Mouse (Mus musculus) spleen, postnatal 0 days (tissue): ENCODE data around the gene Ctsf. TPM values are rescaled to one million over a fixed set of nuclear protein-coding genes. Genes with fewer than 3 reads are reported as not detected.

Experiments used
- polyA plus RNA-seq: library from polyadenylated mRNA; unstranded; fragments of >200 nt; fragmentation: Nextera tagmentation; extraction: Ambion mirVana; gene quantifications from 2 replicates; pipeline ENCODE4 v1.2.1, GENCODE M21; 2015

The Ctsf gene
- 56.0 and 61.5 TPM in 2 replicates for polyA plus RNA-seq

GRCm38 (mm10) chr19:4854552-4855469 is at the start of gene Ctsf:
Gene Ctsf, plus strand, starts transcription at chr19:4855130.

GRCm38 (mm10) chr19:4811063-4811908 is 43.6 kb upstream of the Ctsf start, which contains the start of the genes Gm21992 and Rbm14:
Gene Gm21992, minus strand, starts transcription at chr19:4811612.
Gene Rbm14, minus strand, starts transcription at chr19:4811634.

GRCm38 (mm10) chr19:4839149-4839548 is 15.8 kb upstream of the Ctsf start, which contains the start of the genes Ccs and Ccdc87:
Gene Ccs, minus strand, starts transcription at chr19:4839332.
Gene Ccdc87, plus strand, starts transcription at chr19:4839366.

GRCm38 (mm10) chr19:4877785-4878184 is 22.9 kb downstream of the Ctsf start, which contains the start of gene Actn3:
Gene Actn3, minus strand, starts transcription at chr19:4877909.

GRCm38 (mm10) chr19:4878405-4879323 is 23.7 kb downstream of the Ctsf start, which contains the start of gene Zdhhc24:
Gene Zdhhc24, plus strand, starts transcription at chr19:4878668.

GRCm38 (mm10) chr19:4905979-4906794 is 51.3 kb downstream of the Ctsf start, which contains the start of gene Bbs1:
Gene Bbs1, minus strand, starts transcription at chr19:4906628.

Other genes starting within 250 kb of the Ctsf start
- gene Lrfn4, start 239.5 kb upstream of the Ctsf start, polyA plus RNA-seq = 0.70 and 0.93 TPM in 2 replicates
- 30.4 and 31.4 TPM in 2 replicates for gene Rce1, start 229.5 kb upstream of the Ctsf start, polyA plus RNA-seq
- 1.4 and 1.7 TPM in 2 replicates for gene Gm960, start 156.5 kb upstream of the Ctsf start, polyA plus RNA-seq
- 0.12 and 0.44 TPM in 2 replicates for gene Sptbn2, start 144.0 kb upstream of the Ctsf start, polyA plus RNA-seq
- 24.7 and 27.6 TPM in 2 replicates for gene Rbm4b, start 98.6 kb upstream of the Ctsf start, polyA plus RNA-seq
- 18.2 and 21.2 TPM in 2 replicates for gene Rbm4, start 61.2 kb upstream of the Ctsf start, polyA plus RNA-seq
- gene Gm21992, start 43.5 kb upstream of the Ctsf start, polyA plus RNA-seq = 15.6 and 16.1 TPM in 2 replicates
- gene Rbm14, start 43.5 kb upstream of the Ctsf start, polyA plus RNA-seq = 32.0 and 37.2 TPM in 2 replicates
- gene Ccs, start 15.8 kb upstream of the Ctsf start, polyA plus RNA-seq = 42.7 TPM in 2 replicates
- gene Ccdc87, start 15.8 kb upstream of the Ctsf start, polyA plus RNA-seq = not detected in 2 replicates
- 1.1 and 1.2 TPM in 2 replicates for gene Actn3, start 22.8 kb downstream of the Ctsf start, polyA plus RNA-seq
- 13.3 and 14.1 TPM in 2 replicates for gene Zdhhc24, start 23.5 kb downstream of the Ctsf start, polyA plus RNA-seq
- 1.1 and 1.3 TPM in 2 replicates for gene Bbs1, start 51.5 kb downstream of the Ctsf start, polyA plus RNA-seq
- 39.0 and 42.5 TPM in 2 replicates for gene Dpp3, start 73.2 kb downstream of the Ctsf start, polyA plus RNA-seq
- gene Peli3, start 88.0 kb downstream of the Ctsf start, polyA plus RNA-seq = 0.23 and 0.37 TPM in 2 replicates
- gene Mrpl11, start 107.0 kb downstream of the Ctsf start, polyA plus RNA-seq = 61.8 and 64.4 TPM in 2 replicates
- 0.04 TPM in 1 of 2 replicates, not detected in the other for gene Npas4, start 135.2 kb downstream of the Ctsf start, polyA plus RNA-seq
- gene Slc29a2, start 168.7 kb downstream of the Ctsf start, polyA plus RNA-seq = 2.0 and 2.2 TPM in 2 replicates
- 11.1 and 13.7 TPM in 2 replicates for gene B4gat1, start 183.7 kb downstream of the Ctsf start, polyA plus RNA-seq
- 0.15 and 0.46 TPM in 2 replicates for gene AC124502.3, start 183.8 kb downstream of the Ctsf start, polyA plus RNA-seq
- 39.5 and 39.6 TPM in 2 replicates for gene Brms1, start 186.2 kb downstream of the Ctsf start, polyA plus RNA-seq
- 0.75 and 0.99 TPM in 2 replicates for gene Rin1, start 195.4 kb downstream of the Ctsf start, polyA plus RNA-seq
- 11.8 and 17.6 TPM in 2 replicates for gene Cd248, start 212.9 kb downstream of the Ctsf start, polyA plus RNA-seq
- gene Tmem151a, start 230.4 kb downstream of the Ctsf start, polyA plus RNA-seq = 4.4 and 4.5 TPM in 2 replicates
- 43.9 and 51.8 TPM in 2 replicates for gene Yif1a, start 233.4 kb downstream of the Ctsf start, polyA plus RNA-seq
- 0.78 and 0.99 TPM in 2 replicates for gene Cnih2, start 243.4 kb downstream of the Ctsf start, polyA plus RNA-seq